ENCODE assay signal across 8 mouse cellular contexts in genomic region chr2:167659847-167660610, GRCm38 (mm10). TPM values are rescaled to one million over a fixed set of nuclear protein-coding genes. Genes with fewer than 3 reads are reported as not detected.
DNase-seq lines count a peak whose midpoint lies in the region; ATAC-seq and TF ChIP-seq lines count a peak whose summit lies in the region.

No protein-coding gene starts in this region.

- no peaks in the 10 kb centered on the region for H3K9me3 ChIP-seq in intestine, embryonic 14.5 days (ENCODE audit: control insufficient read depth, low read length)
- no peaks in the 10 kb centered on the region for H3K9me3 ChIP-seq in limb, embryonic 14.5 days (ENCODE audit: control insufficient read depth, low read length)
- H3K9me3 ChIP-seq in midbrain, embryonic 15.5 days = no peaks in the 10 kb centered on the region

- ATAC-seq in intestine, embryonic 14.5 days (replicated peaks; ENCODE audit: low FRiP score, low TSS enrichment, low read depth) = no peak
- ATAC-seq in limb, embryonic 14.5 days (ENCODE audit: low FRiP score, low read depth) = no peak
- no peak for ATAC-seq in midbrain, embryonic 15.5 days (replicated peaks)
- no peak for ATAC-seq in inflammation-experienced regulatory T-cells, adult 6 months

- no peak for TF ChIP-seq POLR2A in cortical plate, adult 2 months (IDR thresholded peaks at IDR 0.05; ENCODE audit: extremely low read depth, insufficient read depth, low read length)
- no peak for TF ChIP-seq POLR2A in limb, embryonic 14.5 days (IDR thresholded peaks at IDR 0.05; ENCODE audit: borderline replicate concordance, extremely low read depth, insufficient read depth, insufficient read length)

- peak overlapping the region; percentile 68 for H3K4me3 ChIP-seq in cortical plate, adult 2 months (ENCODE audit: insufficient read depth, low read length)
- H3K4me3 ChIP-seq in intestine, embryonic 14.5 days (ENCODE audit: low read depth, low read length) = peak overlapping the region; percentile 87
- peak overlapping the region; percentile 92 for H3K4me3 ChIP-seq in limb, embryonic 14.5 days (replicated peaks; ENCODE audit: low read length)
- H3K4me3 ChIP-seq in midbrain, embryonic 15.5 days = peak overlapping the region; percentile 93

- H3K9ac ChIP-seq in intestine, embryonic 14.5 days (ENCODE audit: low read length) = peak overlapping the region; percentile 92
- peak overlapping the region; percentile 84 for H3K9ac ChIP-seq in limb, embryonic 14.5 days (ENCODE audit: low read depth, low read length, severe bottlenecking)
- peak overlapping the region; percentile 86 for H3K9ac ChIP-seq in midbrain, embryonic 15.5 days

- H3K4me1 ChIP-seq in cortical plate, adult 2 months (ENCODE audit: control insufficient read depth, insufficient read depth, low read length) = peaks cover 7% of the 10 kb centered on the region
- H3K4me1 ChIP-seq in intestine, embryonic 14.5 days (replicated peaks; ENCODE audit: control insufficient read depth, insufficient read depth, low read length) = peaks cover 16% of the 10 kb centered on the region
- H3K4me1 ChIP-seq in limb, embryonic 14.5 days (ENCODE audit: control insufficient read depth, insufficient read depth, low read length) = peaks cover 20% of the 10 kb centered on the region
- H3K4me1 ChIP-seq in midbrain, embryonic 15.5 days = peaks cover 29% of the 10 kb centered on the region

- H3K4me2 ChIP-seq in intestine, embryonic 14.5 days (ENCODE audit: low read length) = peak overlapping the region; percentile 85
- H3K4me2 ChIP-seq in limb, embryonic 14.5 days (replicated peaks; ENCODE audit: low read depth, low read length, severe bottlenecking) = peak overlapping the region; percentile 97
- H3K4me2 ChIP-seq in midbrain, embryonic 15.5 days = peak overlapping the region; percentile 98

- 28% methylated on average over 13 of the region's 13 CpGs for WGBS in intestine, embryonic 14.5 days
- WGBS in limb, embryonic 14.5 days = 23% methylated on average over 13 of the region's 13 CpGs
- WGBS in midbrain, embryonic 15.5 days = 23% methylated on average over 13 of the region's 13 CpGs

- DNase-seq in right cerebral cortex, postnatal 10 days (ENCODE audit: low spot score in 2 of 2) = peak; percentile 67 to 71
- no peak for DNase-seq in right cerebral cortex, postnatal 25 days
- DNase-seq in gastrocnemius, postnatal 25 days = peak; percentile 61
- DNase-seq in intestine, embryonic 14.5 days (ENCODE audit: low spot score) = no peak
- DNase-seq in limb, embryonic 14.5 days (ENCODE audit: low spot score) = peak; percentile 29

- H3K36me3 ChIP-seq in intestine, embryonic 14.5 days (ENCODE audit: control insufficient read depth, insufficient read depth, low read length) = 0 out of 2 replicates have a peak, but pooled peaks cover 2% of the 10 kb centered on the region
- peaks cover under 1% of the 10 kb centered on the region for H3K36me3 ChIP-seq in limb, embryonic 14.5 days (ENCODE audit: control insufficient read depth, insufficient read depth, low read length)
- H3K36me3 ChIP-seq in midbrain, embryonic 15.5 days (replicated peaks) = no peaks in the 10 kb centered on the region

- no peak for TF ChIP-seq CTCF in cortical plate, adult 2 months (IDR thresholded peaks at IDR 0.05; ENCODE audit: extremely low read depth, insufficient read depth, low read length)

- H3K27ac ChIP-seq in cortical plate, adult 2 months (ENCODE audit: insufficient read depth, low read length) = no peak overlapping the region
- peak overlapping the region; percentile 41; the same call in 1 of the 2 replicates for H3K27ac ChIP-seq in intestine, embryonic 14.5 days (ENCODE audit: low read depth)
- H3K27ac ChIP-seq in limb, embryonic 14.5 days (replicated peaks; ENCODE audit: low read depth, low read length) = no peak overlapping the region
- H3K27ac ChIP-seq in midbrain, embryonic 15.5 days = no peak overlapping the region

- 0 out of 2 replicates have a peak, but pooled peaks cover 3% of the 10 kb centered on the region for H3K27me3 ChIP-seq in intestine, embryonic 14.5 days (replicated peaks; ENCODE audit: control insufficient read depth, insufficient read depth, low read length)
- H3K27me3 ChIP-seq in limb, embryonic 14.5 days (ENCODE audit: control insufficient read depth, insufficient read depth, low read length) = no peaks in the 10 kb centered on the region
- 0 out of 2 replicates have a peak, but pooled peaks cover 2% of the 10 kb centered on the region for H3K27me3 ChIP-seq in midbrain, embryonic 15.5 days (replicated peaks)

RNA-seq across cellular contexts. Expression of gene Gm20431, which starts 1.3 kb away (rescaled TPM):
- 0.93 TPM in 1 of 2 replicates, not detected in the other for polyA plus RNA-seq in cortical plate, adult 2 months (2012; rRNA removed)
- 10 to 100 TPM in 1 of 2 experiments, 1 to 10 TPM in 1; 7.7 to 11.6 TPM for total RNA-seq in gastrocnemius, postnatal 25 days (2021)
- polyA plus RNA-seq in intestine, embryonic 14.5 days (2014; fragmentation: Nextera tagmentation; extraction: Ambion mirVana) = 6.1 and 7.7 TPM in 2 replicates
- 6.1 and 11.0 TPM in 2 replicates for polyA plus RNA-seq in limb, embryonic 14.5 days (2012; rRNA removed)
- 7.5 and 16.3 TPM in 2 replicates for polyA plus RNA-seq in limb, embryonic 14.5 days (2014; fragmentation: Nextera tagmentation; extraction: Ambion mirVana)
- polyA plus RNA-seq in midbrain, embryonic 15.5 days (2015; fragmentation: Nextera tagmentation; extraction: Ambion mirVana) = 10.5 and 10.7 TPM in 2 replicates
- polyA plus RNA-seq in inflammation-experienced regulatory T-cells, adult 6 months (2017; shearing (Covaris generic)) = not detected

RNA-seq across cellular contexts. Expression of gene Ube2v1, which starts 28.1 kb away (rescaled TPM):
- 251 and 267 TPM in 2 replicates for polyA plus RNA-seq in cortical plate, adult 2 months (2012; rRNA removed)
- total RNA-seq in gastrocnemius, postnatal 25 days (2021) = 100 to 1,000 TPM; 157 to 160 TPM
- 254 and 279 TPM in 2 replicates for polyA plus RNA-seq in intestine, embryonic 14.5 days (2014; fragmentation: Nextera tagmentation; extraction: Ambion mirVana)
- 137 and 158 TPM in 2 replicates for polyA plus RNA-seq in limb, embryonic 14.5 days (2012; rRNA removed)
- polyA plus RNA-seq in limb, embryonic 14.5 days (2014; fragmentation: Nextera tagmentation; extraction: Ambion mirVana) = 269 and 270 TPM in 2 replicates
- 327 TPM in 2 replicates for polyA plus RNA-seq in midbrain, embryonic 15.5 days (2015; fragmentation: Nextera tagmentation; extraction: Ambion mirVana)
- 100 to 1,000 TPM; 370 to 426 (median 380) TPM for polyA plus RNA-seq in inflammation-experienced regulatory T-cells, adult 6 months (2017; shearing (Covaris generic))

RNA-seq across cellular contexts. Expression of gene Cebpb, which starts 28.7 kb away (rescaled TPM):
- 16.7 and 19.4 TPM in 2 replicates for polyA plus RNA-seq in cortical plate, adult 2 months (2012; rRNA removed)
- total RNA-seq in gastrocnemius, postnatal 25 days (2021) = 10 to 100 TPM; 93.5 to 95.6 TPM
- 2.8 and 12.4 TPM in 2 replicates for polyA plus RNA-seq in intestine, embryonic 14.5 days (2014; fragmentation: Nextera tagmentation; extraction: Ambion mirVana)
- polyA plus RNA-seq in limb, embryonic 14.5 days (2012; rRNA removed) = 29.7 and 36.0 TPM in 2 replicates
- 20.6 and 27.4 TPM in 2 replicates for polyA plus RNA-seq in limb, embryonic 14.5 days (2014; fragmentation: Nextera tagmentation; extraction: Ambion mirVana)
- polyA plus RNA-seq in midbrain, embryonic 15.5 days (2015; fragmentation: Nextera tagmentation; extraction: Ambion mirVana) = 1.3 and 2.0 TPM in 2 replicates
- polyA plus RNA-seq in inflammation-experienced regulatory T-cells, adult 6 months (2017; shearing (Covaris generic)) = 1 to 10 TPM in 2 of 3 experiments, under 1 TPM in 1; 0.65 to 3.2 (median 2.1) TPM

RNA-seq across cellular contexts. Expression of gene Tmem189, which starts 29.6 kb away (rescaled TPM):
- 88.8 and 89.0 TPM in 2 replicates for polyA plus RNA-seq in cortical plate, adult 2 months (2012; rRNA removed)
- total RNA-seq in gastrocnemius, postnatal 25 days (2021) = 10 to 100 TPM; 13.4 to 18.9 TPM
- 35.1 and 42.0 TPM in 2 replicates for polyA plus RNA-seq in intestine, embryonic 14.5 days (2014; fragmentation: Nextera tagmentation; extraction: Ambion mirVana)
- polyA plus RNA-seq in limb, embryonic 14.5 days (2012; rRNA removed) = 58.9 and 76.0 TPM in 2 replicates
- 37.2 and 39.3 TPM in 2 replicates for polyA plus RNA-seq in limb, embryonic 14.5 days (2014; fragmentation: Nextera tagmentation; extraction: Ambion mirVana)
- 33.4 and 37.9 TPM in 2 replicates for polyA plus RNA-seq in midbrain, embryonic 15.5 days (2015; fragmentation: Nextera tagmentation; extraction: Ambion mirVana)
- polyA plus RNA-seq in inflammation-experienced regulatory T-cells, adult 6 months (2017; shearing (Covaris generic)) = 10 to 100 TPM; 12.5 to 16.8 (median 12.8) TPM

Comparison
In these comparisons a context has a peak if more than half of its experiments do, and no peak if none do; other contexts are left out.
1. DNase-seq: peak in right cerebral cortex, postnatal 10 days (2 of 2), gastrocnemius, postnatal 25 days (single experiment) and limb, embryonic 14.5 days (single experiment); none in right cerebral cortex, postnatal 25 days (single experiment) and intestine, embryonic 14.5 days (single experiment).
2. Peak in every context shown above with its lines, with median percentiles within 50 percentile points of each other: H3K4me3 ChIP-seq, H3K4me2 ChIP-seq and H3K9ac ChIP-seq.